Mouse (Mus musculus): ENCODE data around the gene Ube2t. TPM values are rescaled to one million over a fixed set of nuclear protein-coding genes. Genes with fewer than 3 reads are reported as not detected.
A peak's percentile ranks its signal among the peaks of the same experiment; 100 is the strongest.

The Ube2t gene
- polyA plus RNA-seq, 1 experiment = 2.3 TPM

DNA sequence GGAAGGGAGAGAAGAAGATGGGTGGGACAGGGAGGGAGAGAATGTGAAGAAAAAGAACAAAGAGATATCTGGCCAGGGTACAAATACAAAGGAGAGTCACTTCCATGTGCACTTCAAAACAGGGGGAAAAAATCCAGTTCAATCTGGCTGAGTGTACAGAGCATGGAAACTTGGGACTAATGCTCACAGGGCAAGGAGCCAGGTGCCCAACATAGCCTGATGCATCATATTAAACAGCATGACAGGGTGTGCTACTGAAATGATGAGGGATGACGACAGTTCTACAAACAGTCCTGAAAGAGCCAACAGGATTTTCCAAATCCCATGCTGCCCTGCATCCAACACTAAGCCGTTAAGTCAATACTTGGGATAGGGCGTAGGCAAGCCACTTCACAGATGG is 12.4 kb upstream of the Ube2t start:
- TF ChIP-seq CTCF (IDR thresholded peaks at IDR 0.05; ENCODE audit: extremely low read depth, insufficient read depth, low read length) (no peak), POLR2A (IDR thresholded peaks at IDR 0.05; ENCODE audit: extremely low read depth, insufficient read depth, low read length) (no peak)
- no peak overlapping the region for H3K4me3 ChIP-seq (ENCODE audit: insufficient read depth, low read length)
- H3K27ac ChIP-seq (ENCODE audit: insufficient read depth, low read length) = no peak overlapping the region
- H3K4me1 ChIP-seq (ENCODE audit: control insufficient read depth, insufficient read depth, low read length) = peaks cover 3% of the 10 kb centered on the region

- TF ChIP-seq CTCF (IDR thresholded peaks at IDR 0.05; ENCODE audit: extremely low read depth, insufficient read depth, low read length) = no peak
- no peak for TF ChIP-seq POLR2A (IDR thresholded peaks at IDR 0.05; ENCODE audit: extremely low read depth, insufficient read depth, low read length)
- Histone ChIP-seq H3K4me3 (ENCODE audit: insufficient read depth, low read length) (peak overlapping the region; percentile 81), H3K4me1 (ENCODE audit: control insufficient read depth, insufficient read depth, low read length) (peaks cover 3% of the 10 kb centered on the region), H3K27ac (ENCODE audit: insufficient read depth, low read length) (no peak overlapping the region)
Observed at GRCm38 (mm10) chr1:134955050-134955636, 7.2 kb upstream of the Ube2t start.

GRCm38 (mm10) chr1:134955637-134956176 is 6.7 kb upstream of the Ube2t start, which contains the start of gene Ppp1r12b:
Gene Ppp1r12b, minus strand, starts transcription at chr1:134955942.
- Histone ChIP-seq H3K4me3 (ENCODE audit: insufficient read depth, low read length) (peak within 1 kb of the TSS; percentile 81), H3K27ac (ENCODE audit: insufficient read depth, low read length) (no peak within 1 kb of the TSS), H3K4me1 (ENCODE audit: control insufficient read depth, insufficient read depth, low read length) (peaks cover 3% of the 10 kb centered on the region)
- TF ChIP-seq POLR2A (IDR thresholded peaks at IDR 0.05; ENCODE audit: extremely low read depth, insufficient read depth, low read length) (peak; percentile 87; the same call in 1 of the 2 replicates), CTCF (IDR thresholded peaks at IDR 0.05; ENCODE audit: extremely low read depth, insufficient read depth, low read length) (no peak)

- no peak overlapping the region for H3K4me3 ChIP-seq (ENCODE audit: insufficient read depth, low read length)
- H3K4me1 ChIP-seq (ENCODE audit: control insufficient read depth, insufficient read depth, low read length) = no peaks in the 10 kb centered on the region
- no peak overlapping the region for H3K27ac ChIP-seq (ENCODE audit: insufficient read depth, low read length)
- TF ChIP-seq POLR2A (IDR thresholded peaks at IDR 0.05; ENCODE audit: extremely low read depth, insufficient read depth, low read length) (no peak), CTCF (IDR thresholded peaks at IDR 0.05; ENCODE audit: extremely low read depth, insufficient read depth, low read length) (no peak)
Observed at GRCm38 (mm10) chr1:134960634-134961033, 1.7 kb upstream of the Ube2t start.

DNA sequence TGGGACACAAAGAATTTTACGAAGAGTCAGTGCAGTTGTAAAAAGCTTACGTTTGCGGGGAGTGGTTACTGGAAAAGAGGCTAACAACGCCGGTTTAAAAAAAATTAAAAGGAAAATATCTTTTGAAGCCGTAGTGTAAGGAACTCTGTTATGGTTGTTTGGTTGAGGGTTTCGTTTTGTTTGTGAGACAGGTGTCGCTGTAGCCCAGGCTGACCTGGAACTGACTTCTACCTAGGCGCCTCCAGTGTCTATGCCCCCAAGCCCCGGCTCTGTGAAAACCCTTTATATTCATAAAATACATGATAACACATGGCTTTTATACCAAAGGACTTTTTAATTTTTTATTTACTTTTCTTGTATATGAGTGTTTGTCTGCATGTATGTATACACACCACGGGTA is 456 bp downstream of the Ube2t start:
- no peaks in the 10 kb centered on the region for H3K4me1 ChIP-seq (ENCODE audit: control insufficient read depth, insufficient read depth, low read length)
- TF ChIP-seq POLR2A (IDR thresholded peaks at IDR 0.05; ENCODE audit: extremely low read depth, insufficient read depth, low read length) (no peak), CTCF (IDR thresholded peaks at IDR 0.05; ENCODE audit: extremely low read depth, insufficient read depth, low read length) (no peak)
- H3K4me3 ChIP-seq (ENCODE audit: insufficient read depth, low read length) = peak overlapping the region; percentile 46
- H3K27ac ChIP-seq (ENCODE audit: insufficient read depth, low read length) = no peak overlapping the region

DNA sequence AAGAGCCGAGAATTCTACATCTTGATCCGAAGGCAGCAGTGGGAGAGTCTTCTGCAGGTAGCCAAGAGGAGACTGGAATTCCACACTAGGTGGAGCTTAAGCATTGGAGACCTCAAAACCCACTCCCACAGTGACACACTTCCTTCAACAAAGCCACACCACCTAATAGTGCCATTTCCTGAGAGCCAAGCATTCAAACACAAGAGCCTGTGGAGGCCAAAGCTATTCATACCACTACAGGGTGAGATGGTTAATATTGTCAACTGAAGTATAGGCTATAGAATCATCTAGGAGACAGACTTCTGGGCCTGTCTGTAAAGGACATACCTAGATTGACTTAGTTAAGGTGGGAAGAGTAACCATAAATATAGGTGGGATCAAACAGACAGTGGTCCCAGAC is 3.1 kb downstream of the Ube2t start:
- H3K4me3 ChIP-seq (ENCODE audit: insufficient read depth, low read length) = no peak overlapping the region
- TF ChIP-seq POLR2A (IDR thresholded peaks at IDR 0.05; ENCODE audit: extremely low read depth, insufficient read depth, low read length) (no peak), CTCF (IDR thresholded peaks at IDR 0.05; ENCODE audit: extremely low read depth, insufficient read depth, low read length) (no peak)
- H3K4me1 ChIP-seq (ENCODE audit: control insufficient read depth, insufficient read depth, low read length) = no peaks in the 10 kb centered on the region
- H3K27ac ChIP-seq (ENCODE audit: insufficient read depth, low read length) = no peak overlapping the region

- no peak overlapping the region for H3K27ac ChIP-seq (ENCODE audit: insufficient read depth, low read length)
- TF ChIP-seq POLR2A (IDR thresholded peaks at IDR 0.05; ENCODE audit: extremely low read depth, insufficient read depth, low read length) = no peak
- peak; percentile 55; the same call in 1 of the 2 replicates for TF ChIP-seq CTCF (IDR thresholded peaks at IDR 0.05; ENCODE audit: extremely low read depth, insufficient read depth, low read length)
- H3K4me1 ChIP-seq (ENCODE audit: control insufficient read depth, insufficient read depth, low read length) = no peaks in the 10 kb centered on the region
- H3K4me3 ChIP-seq (ENCODE audit: insufficient read depth, low read length) = no peak overlapping the region
Observed at GRCm38 (mm10) chr1:134972920-134973319, 10.6 kb downstream of the Ube2t start.

- Histone ChIP-seq H3K27ac (ENCODE audit: insufficient read depth, low read length) (no peak overlapping the region), H3K4me3 (ENCODE audit: insufficient read depth, low read length) (peak overlapping the region; percentile 40), H3K4me1 (ENCODE audit: control insufficient read depth, insufficient read depth, low read length) (no peaks in the 10 kb centered on the region; the same call in 1 of the 2 replicates)
- TF ChIP-seq POLR2A (IDR thresholded peaks at IDR 0.05; ENCODE audit: extremely low read depth, insufficient read depth, low read length) (peak; percentile 57; the same call in 1 of the 2 replicates), CTCF (IDR thresholded peaks at IDR 0.05; ENCODE audit: extremely low read depth, insufficient read depth, low read length) (no peak)
Observed at GRCm38 (mm10) chr1:134987173-134987961, 25.0 kb downstream of the Ube2t start.

- Histone ChIP-seq H3K4me3 (ENCODE audit: insufficient read depth, low read length) (peak overlapping the region; percentile 40), H3K4me1 (ENCODE audit: control insufficient read depth, insufficient read depth, low read length) (no peaks in the 10 kb centered on the region; the same call in 1 of the 2 replicates), H3K27ac (ENCODE audit: insufficient read depth, low read length) (no peak overlapping the region)
- no peak for TF ChIP-seq CTCF (IDR thresholded peaks at IDR 0.05; ENCODE audit: extremely low read depth, insufficient read depth, low read length)
- TF ChIP-seq POLR2A (IDR thresholded peaks at IDR 0.05; ENCODE audit: extremely low read depth, insufficient read depth, low read length) = no peak
Observed at GRCm38 (mm10) chr1:134987962-134988341, 25.6 kb downstream of the Ube2t start.

Measured in cortical plate, adult 2 months (tissue).